Mouse (Mus musculus) limb, embryonic 12.5 days (tissue): Measurements from ENCODE around the gene Klf8. TPM values are rescaled to one million over a fixed set of nuclear protein-coding genes. Genes with fewer than 3 reads are reported as not detected.
"Not testable (repeated sequence)": the region's sequence is repeated elsewhere in the genome, so short reads cannot be mapped to it uniquely, and the experiment has no call there.

Source experiments
- ATAC-seq: fragments of 200-750 bp; cut with Nextera tagmentation; 2 replicates; pipeline ENCODE4 v1.8.0; 2017; ENCODE audit warnings: low read depth, moderate TSS enrichment; ENCODE audit not compliant: insufficient number of reproducible peaks, insufficient read depth, low FRiP score, low TSS enrichment
- H3K27ac ChIP-seq: fragments of 300-500 bp; sonication (generic); 2 replicates; pipeline ENCODE4 v1.5.1; 2016; ENCODE audit warnings: mild to moderate bottlenecking, moderate library complexity
- H3K27me3 ChIP-seq: fragments of 300-500 bp; sonication (generic); 2 replicates; pipeline ENCODE4 v1.6.1; 2016; ENCODE audit warnings: mild to moderate bottlenecking, moderate library complexity
- H3K36me3 ChIP-seq: fragments of 300-500 bp; sonication (generic); 2 replicates; pipeline ENCODE4 v1.6.1; 2016; ENCODE audit warnings: mild to moderate bottlenecking, moderate library complexity
- H3K4me1 ChIP-seq: fragments of 300-500 bp; sonication (generic); replicated peaks from 2 replicates; pipeline ENCODE4 v1.6.1; 2016
- H3K4me2 ChIP-seq: fragments of 300-500 bp; sonication (generic); 2 replicates; pipeline ENCODE4 v1.6.1; 2016; ENCODE audit warnings: mild to moderate bottlenecking, moderate library complexity
- H3K4me3 ChIP-seq: fragments of 300-500 bp; sonication (generic); replicated peaks from 2 replicates; pipeline ENCODE4 v1.5.1; 2016; ENCODE audit warnings: mild to moderate bottlenecking
- H3K9ac ChIP-seq: fragments of 300-500 bp; sonication (generic); replicated peaks from 2 replicates; pipeline ENCODE4 v1.6.1; 2016; ENCODE audit warnings: mild to moderate bottlenecking, moderate library complexity
- H3K9me3 ChIP-seq: fragments of 300-500 bp; sonication (generic); 2 replicates; pipeline ENCODE4 v1.6.1; 2016; ENCODE audit warnings: mild to moderate bottlenecking, moderate library complexity
- WGBS: fragments of 180-500 bp; shearing (Covaris S2); methylation state at CpG from one replicate; pipeline ENCODE4 v1.1.7; 2016; 5-methylcytosine and 5-hydroxymethylcytosine counted together
- polyA plus RNA-seq: library from polyadenylated mRNA; unstranded; fragments of >200 nt; fragmentation: Nextera tagmentation; extraction: Ambion mirVana; gene quantifications from 2 replicates; pipeline ENCODE4 v1.2.1, GENCODE M21; 2016

Gene Klf8
- polyA plus RNA-seq, 1 experiment from 2014 or later: 1.4 TPM

DNA sequence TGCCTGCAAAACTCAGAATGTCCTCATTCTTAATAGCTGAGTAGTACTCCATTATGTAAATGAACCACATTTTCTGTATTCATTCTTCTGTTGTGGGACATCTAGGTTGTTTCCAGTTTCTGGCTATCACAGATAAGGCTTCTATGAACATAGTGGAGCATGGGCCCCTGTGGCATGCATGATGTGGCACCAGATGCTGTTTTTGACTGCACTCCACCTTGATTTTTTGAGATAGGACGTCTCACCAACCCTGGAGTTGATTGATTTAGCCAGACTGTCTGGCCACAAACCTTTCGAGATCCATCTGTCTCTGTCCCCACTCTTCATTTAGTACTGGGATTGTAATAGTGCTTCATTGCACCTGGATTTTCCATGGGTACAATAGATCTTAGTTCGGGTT lies 96.9 kb downstream of the Klf8 start:
- not testable (repeated sequence) for H3K9me3 ChIP-seq, H3K4me2 ChIP-seq, H3K36me3 ChIP-seq, H3K4me3 ChIP-seq, H3K9ac ChIP-seq, H3K27ac ChIP-seq, H3K27me3 ChIP-seq, ATAC-seq, H3K4me1 ChIP-seq
- 78% methylated on average over 3 of the region's 3 CpGs for WGBS

DNA sequence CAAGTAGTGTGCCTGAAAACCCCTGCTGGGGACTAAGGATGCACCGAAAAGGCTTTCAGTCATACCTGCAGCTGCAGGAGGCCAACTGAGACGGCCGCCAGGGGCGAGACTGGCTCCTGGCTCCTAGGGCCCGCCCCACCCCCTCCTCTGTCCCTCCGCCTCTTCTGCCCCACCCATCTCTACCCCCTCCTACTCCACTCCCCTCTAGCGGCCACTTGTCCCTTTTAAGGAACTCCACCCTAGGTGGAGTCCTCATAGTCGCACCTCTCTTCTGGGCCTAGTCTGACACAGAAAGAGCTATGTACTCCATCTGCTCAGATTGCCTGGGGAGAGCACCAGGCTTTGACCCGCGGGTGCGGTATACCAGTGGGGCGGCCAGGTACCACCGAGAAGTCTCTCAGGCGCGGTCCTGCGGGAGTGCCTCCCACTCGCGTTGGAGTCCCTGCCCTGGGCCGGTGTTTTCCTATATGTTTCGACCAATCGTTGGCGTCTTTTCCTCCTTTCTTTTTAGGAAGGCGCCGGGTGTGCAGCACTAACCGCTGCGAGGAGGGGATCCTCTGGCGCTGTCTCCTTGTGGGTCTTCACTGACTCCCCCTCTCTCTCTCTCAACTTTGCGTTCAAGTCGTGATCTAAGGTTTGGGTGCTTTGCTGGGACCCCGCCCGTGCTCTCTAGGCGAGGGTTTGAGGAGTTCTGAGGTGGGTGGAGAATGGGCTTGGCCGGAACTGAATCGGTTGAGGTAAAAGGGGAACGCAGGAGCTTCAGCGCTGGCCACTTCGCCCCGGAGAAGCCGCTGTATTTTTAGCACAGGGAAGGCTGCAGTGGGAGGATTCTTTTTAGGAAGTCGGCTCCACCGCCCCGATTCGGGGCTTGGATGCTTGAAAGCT lies 122.3 kb downstream of the Klf8 start:
- H3K9ac ChIP-seq: 0 out of 2 replicates have a peak overlapping the region, but pooled peaks have one; percentile 27
- no peak overlapping the region for H3K27ac ChIP-seq
- peak overlapping the region; percentile 45 for H3K4me3 ChIP-seq
- H3K4me2 ChIP-seq: peak overlapping the region; percentile 68
- 17% methylated on average over 41 of the region's 43 CpGs for WGBS
- ATAC-seq: peak; percentile 80
- H3K4me1 ChIP-seq: no peaks in the 10 kb centered on the region
- H3K36me3 ChIP-seq: no peaks in the 10 kb centered on the region
- peaks cover 34% of the 10 kb centered on the region for H3K27me3 ChIP-seq
- no peaks in the 10 kb centered on the region for H3K9me3 ChIP-seq

- peaks cover 34% of the 10 kb centered on the region for H3K27me3 ChIP-seq
Measured at GRCm38 (mm10) chrX:153360216-153360590, 122.9 kb downstream of the Klf8 start.

GRCm38 (mm10) chrX:153360666-153361269 lies 123.5 kb downstream of the Klf8 start:
- Histone ChIP-seq H3K27ac (no peak overlapping the region), H3K4me2 (peak overlapping the region; percentile 68), H3K4me3 (peak overlapping the region; percentile 45), H3K36me3 (no peaks in the 10 kb centered on the region), H3K27me3 (peaks cover 32% of the 10 kb centered on the region), H3K9ac (no peak overlapping the region), H3K9me3 (no peaks in the 10 kb centered on the region), H3K4me1 (no peaks in the 10 kb centered on the region)
- peak; percentile 42; the same call in 1 of the 2 replicates for ATAC-seq
- 20% methylated on average over 9 of the region's 9 CpGs for WGBS

More at GRCm38 (mm10) chrX:153360216-153360590, 122.9 kb downstream of the Klf8 start:
- no peak overlapping the region for H3K27ac ChIP-seq
- H3K9ac ChIP-seq: no peak overlapping the region
- no peaks in the 10 kb centered on the region for H3K4me1 ChIP-seq
- peak overlapping the region; percentile 45 for H3K4me3 ChIP-seq
- no peaks in the 10 kb centered on the region for H3K9me3 ChIP-seq
- peak; percentile 63; the same call in 1 of the 2 replicates for ATAC-seq
- H3K4me2 ChIP-seq: peak overlapping the region; percentile 68
- WGBS: 11% methylated on average over 15 of the region's 15 CpGs
- no peaks in the 10 kb centered on the region for H3K36me3 ChIP-seq

GRCm38 (mm10) chrX:153366754-153367153 lies 129.5 kb downstream of the Klf8 start:
- no peaks in the 10 kb centered on the region for H3K9me3 ChIP-seq
- H3K4me3 ChIP-seq: no peak overlapping the region
- H3K9ac ChIP-seq: no peak overlapping the region
- no peak for ATAC-seq
- peaks cover 1% of the 10 kb centered on the region; the same call in 1 of the 2 replicates for H3K27me3 ChIP-seq
- 44% methylated on average over 5 of the region's 5 CpGs for WGBS
- no peak overlapping the region for H3K27ac ChIP-seq
- no peaks in the 10 kb centered on the region for H3K36me3 ChIP-seq
- H3K4me1 ChIP-seq: no peaks in the 10 kb centered on the region
- H3K4me2 ChIP-seq: no peak overlapping the region

DNA sequence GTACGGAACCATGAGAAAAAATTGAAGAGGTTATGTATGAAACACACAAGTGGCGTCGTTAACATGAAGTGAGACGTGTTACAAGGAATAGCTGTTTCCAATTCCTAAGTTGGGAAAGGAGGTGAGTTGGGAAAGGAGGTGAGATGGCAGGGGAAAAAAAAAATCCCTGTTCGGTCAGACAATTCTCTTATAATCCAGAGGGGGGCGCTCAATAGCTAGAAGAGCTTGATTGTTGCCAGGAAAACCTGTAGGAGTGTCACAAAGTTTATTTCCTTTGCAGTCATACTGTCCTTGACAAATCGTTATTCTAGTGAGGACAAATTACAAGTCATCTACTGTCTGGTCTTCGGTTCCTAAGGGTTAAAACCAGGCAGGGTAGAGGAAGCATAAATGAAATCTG lies 132.5 kb downstream of the Klf8 start:
- no peaks in the 10 kb centered on the region for H3K27me3 ChIP-seq
- no peaks in the 10 kb centered on the region for H3K36me3 ChIP-seq
- H3K9ac ChIP-seq: no peak overlapping the region
- H3K4me1 ChIP-seq: no peaks in the 10 kb centered on the region
- no peak overlapping the region for H3K4me2 ChIP-seq
- WGBS: 35% methylated on average over 8 of the region's 8 CpGs
- H3K9me3 ChIP-seq: no peaks in the 10 kb centered on the region
- H3K27ac ChIP-seq: no peak overlapping the region
- no peak overlapping the region for H3K4me3 ChIP-seq
- ATAC-seq: no peak

GRCm38 (mm10) chrX:153375105-153375504 lies 137.8 kb downstream of the Klf8 start:
- H3K4me2 ChIP-seq: no peak overlapping the region
- no peak overlapping the region for H3K4me3 ChIP-seq
- no peaks in the 10 kb centered on the region for H3K4me1 ChIP-seq
- no peak for ATAC-seq
- H3K9ac ChIP-seq: no peak overlapping the region
- no peak overlapping the region for H3K27ac ChIP-seq
- WGBS: 92% methylated on average over 3 of the region's 3 CpGs
- H3K36me3 ChIP-seq: no peaks in the 10 kb centered on the region
- no peaks in the 10 kb centered on the region for H3K27me3 ChIP-seq
- no peaks in the 10 kb centered on the region for H3K9me3 ChIP-seq

- Histone ChIP-seq H3K9ac (no peak overlapping the region), H3K27me3 (no peaks in the 10 kb centered on the region), H3K4me1 (no peaks in the 10 kb centered on the region), H3K4me3 (no peak overlapping the region), H3K36me3 (no peaks in the 10 kb centered on the region), H3K4me2 (no peak overlapping the region), H3K27ac (no peak overlapping the region), H3K9me3 (no peaks in the 10 kb centered on the region)
- 76% methylated on average over 3 of the region's 3 CpGs for WGBS
- no peak for ATAC-seq
Measured at GRCm38 (mm10) chrX:153381753-153382152, 144.5 kb downstream of the Klf8 start.

DNA sequence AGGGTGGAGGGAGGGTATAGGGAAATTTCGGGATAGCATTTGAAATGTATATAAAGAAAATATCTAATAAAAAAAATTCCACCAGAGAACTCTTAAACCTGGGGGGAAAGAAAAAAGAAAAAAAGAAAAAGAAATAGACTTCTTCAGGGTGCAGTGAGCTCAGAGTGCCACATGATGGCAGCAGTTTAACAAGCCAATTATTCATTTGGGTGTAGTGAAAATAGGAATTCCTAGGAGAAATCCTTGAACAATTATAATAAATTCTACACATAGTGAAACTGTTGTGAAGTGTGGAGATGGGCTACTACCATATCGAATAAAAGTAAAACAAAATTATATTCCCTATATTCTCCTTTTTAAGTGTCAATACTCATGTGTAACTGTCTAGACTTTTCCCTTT lies 152.0 kb downstream of the Klf8 start:
- Histone ChIP-seq H3K36me3 (no peaks in the 10 kb centered on the region), H3K4me3 (no peak overlapping the region), H3K9ac (no peak overlapping the region), H3K27me3 (no peaks in the 10 kb centered on the region; the same call in 1 of the 2 replicates), H3K9me3 (no peaks in the 10 kb centered on the region), H3K27ac (no peak overlapping the region), H3K4me2 (no peak overlapping the region), H3K4me1 (no peaks in the 10 kb centered on the region)
- ATAC-seq: no peak
- 57% methylated on average over 2 of the region's 2 CpGs for WGBS

- Histone ChIP-seq H3K4me2 (no peak overlapping the region), H3K4me1 (no peaks in the 10 kb centered on the region), H3K27ac (no peak overlapping the region), H3K36me3 (no peaks in the 10 kb centered on the region), H3K27me3 (0 out of 2 replicates have a peak, but pooled peaks cover 10% of the 10 kb centered on the region), H3K9me3 (no peaks in the 10 kb centered on the region), H3K9ac (no peak overlapping the region), H3K4me3 (no peak overlapping the region)
- no peak for ATAC-seq
- 88% methylated on average over 5 of the region's 5 CpGs for WGBS
Measured at GRCm38 (mm10) chrX:153417067-153417466, 179.8 kb downstream of the Klf8 start.

DNA sequence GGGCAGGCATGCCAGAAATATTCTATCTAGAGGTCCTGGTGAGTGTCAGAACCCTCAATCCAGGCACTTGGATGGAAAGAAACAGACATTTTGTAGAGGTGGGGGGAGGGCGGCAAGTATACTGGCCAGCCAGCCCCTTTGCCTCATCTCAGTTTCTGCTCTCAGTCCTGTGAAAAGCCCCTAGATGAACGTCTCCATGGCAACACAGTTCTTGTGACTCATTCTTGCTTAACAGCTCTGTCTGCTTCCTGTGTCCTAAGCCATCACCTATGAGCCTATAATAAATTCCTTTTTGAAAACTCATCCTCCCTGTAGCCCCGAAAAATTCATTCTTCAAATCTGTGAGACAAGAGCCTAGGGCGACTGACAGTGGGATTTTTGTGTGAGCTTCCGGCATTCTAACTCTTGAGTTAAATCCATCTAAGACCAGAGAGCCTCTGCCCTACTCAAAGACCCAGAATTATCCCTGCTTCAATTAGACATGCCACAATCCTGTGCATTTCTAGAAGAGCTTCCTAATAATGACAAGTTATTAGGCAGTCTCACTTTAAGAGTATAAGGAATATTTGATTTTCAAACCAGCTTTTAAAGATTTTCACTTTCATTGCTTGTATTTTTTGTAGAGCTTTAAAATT lies 196.5 kb downstream of the Klf8 start:
- H3K27ac ChIP-seq: no peak overlapping the region
- no peaks in the 10 kb centered on the region for H3K9me3 ChIP-seq
- 44% methylated on average over 5 of the region's 5 CpGs for WGBS
- 0 out of 2 replicates have a peak, but pooled peaks cover 2% of the 10 kb centered on the region for H3K27me3 ChIP-seq
- H3K4me2 ChIP-seq: no peak overlapping the region
- ATAC-seq: no peak
- no peaks in the 10 kb centered on the region for H3K36me3 ChIP-seq
- no peak overlapping the region for H3K9ac ChIP-seq
- H3K4me3 ChIP-seq: no peak overlapping the region
- no peaks in the 10 kb centered on the region for H3K4me1 ChIP-seq
